Mouse (Mus musculus): ENCODE results near the gene Krt15.

DNA sequence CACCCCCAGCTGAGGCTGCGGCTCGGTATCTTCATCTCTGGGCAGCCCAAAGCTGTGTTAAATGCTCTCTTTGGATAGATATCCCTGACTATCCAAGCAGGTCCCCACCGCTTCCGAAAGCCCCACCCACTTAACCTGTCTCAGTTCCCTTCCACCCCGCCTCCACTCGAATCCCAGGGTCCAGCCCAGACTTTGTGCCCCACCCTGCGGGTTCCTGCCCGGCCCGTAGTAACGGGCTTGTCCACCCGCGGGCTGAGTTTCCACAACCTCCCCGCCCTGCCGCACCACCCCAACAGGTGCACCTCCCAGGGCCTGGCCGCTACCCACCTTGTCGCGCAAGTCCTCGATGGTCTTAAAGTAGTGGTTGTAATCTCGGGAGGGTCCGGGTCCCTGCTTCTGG is 9.4 kb upstream of the Krt15 start:
- TF ChIP-seq POLR2A (IDR thresholded peaks at IDR 0.05; ENCODE audit: insufficient read depth, low read length), result no peak
- no peak for TF ChIP-seq CTCF (IDR thresholded peaks at IDR 0.05; ENCODE audit: low read depth, low read length)
- no peak for TF ChIP-seq EP300 (IDR thresholded peaks at IDR 0.05; ENCODE audit: insufficient read depth, low read depth, low read length)

All from ES-Bruce4 (cell line).